In genomic region chr12:117805576-117805975, GRCm38 (mm10) we compare ENCODE assay signal across 13 mouse cellular contexts. TPM values are rescaled to one million over a fixed set of nuclear protein-coding genes. Genes with fewer than 3 reads are reported as not detected.
A peak's percentile ranks its signal among the peaks of the same experiment; 100 is the strongest.
DNase-seq lines count a peak whose midpoint lies in the region; ATAC-seq lines count a peak whose summit lies in the region.
"Had no signal": no experiment of that assay in that cellular context is flagged by ENCODE, and none has a peak within 500 bp of the region (broad histone marks: within the 10 kb centered on the region; RNA-seq: fewer than 3 reads in every experiment).

No protein-coding gene starts in this region.

- no peak overlapping the region for H3K4me3 ChIP-seq in neural tube, embryonic 11.5 days (ENCODE audit: low read depth, low read length)
- peak overlapping the region; percentile 29 for H3K4me3 ChIP-seq in forebrain, embryonic 16.5 days (replicated peaks; ENCODE audit: low read length)
- no peak overlapping the region; the same call in 1 of the 2 replicates for H3K4me3 ChIP-seq in midbrain, embryonic 15.5 days
- H3K4me3 ChIP-seq in liver, embryonic 11.5 days (ENCODE audit: low read depth, low read length) = no peak overlapping the region
- H3K4me3 ChIP-seq: liver, embryonic 12.5 days had no signal

- no peak for ATAC-seq in neural tube, embryonic 11.5 days (ENCODE audit: insufficient read depth, low FRiP score, low TSS enrichment)
- ATAC-seq in forebrain, embryonic 16.5 days = peak; percentile 3; the same call in 1 of the 2 replicates
- no peak for ATAC-seq in midbrain, embryonic 15.5 days (replicated peaks)
- no peak for ATAC-seq in liver, embryonic 11.5 days (replicated peaks; ENCODE audit: low FRiP score)
- ATAC-seq: liver, embryonic 12.5 days had no signal

- H3K4me1 ChIP-seq in neural tube, embryonic 11.5 days (ENCODE audit: control insufficient read depth, insufficient read depth, low read length) = peaks cover 21% of the 10 kb centered on the region; the same call in 1 of the 2 replicates
- peaks cover 43% of the 10 kb centered on the region for H3K4me1 ChIP-seq in forebrain, embryonic 16.5 days (replicated peaks; ENCODE audit: control insufficient read depth, insufficient read depth, low read length)
- peaks cover 46% of the 10 kb centered on the region for H3K4me1 ChIP-seq in midbrain, embryonic 15.5 days
- H3K4me1 ChIP-seq in liver, embryonic 11.5 days (replicated peaks; ENCODE audit: control insufficient read depth, insufficient read depth, low read length) = no peaks in the 10 kb centered on the region

- no peak overlapping the region for H3K27ac ChIP-seq in neural tube, embryonic 11.5 days (ENCODE audit: low read depth, low read length)
- no peak overlapping the region for H3K27ac ChIP-seq in forebrain, embryonic 16.5 days (ENCODE audit: low read length)
- no peak overlapping the region for H3K27ac ChIP-seq in midbrain, embryonic 15.5 days
- H3K27ac ChIP-seq in liver, embryonic 11.5 days (ENCODE audit: low read depth, low read length) = no peak overlapping the region
- H3K27ac ChIP-seq: liver, embryonic 12.5 days had no signal

- H3K4me2 ChIP-seq in neural tube, embryonic 11.5 days (ENCODE audit: low read depth) = peak overlapping the region; percentile 25; the same call in 1 of the 2 replicates
- peak overlapping the region; percentile 51 for H3K4me2 ChIP-seq in forebrain, embryonic 16.5 days (ENCODE audit: low read length)
- peak overlapping the region; percentile 41 for H3K4me2 ChIP-seq in midbrain, embryonic 15.5 days
- H3K4me2 ChIP-seq in liver, embryonic 11.5 days = no peak overlapping the region
- H3K4me2 ChIP-seq: liver, embryonic 12.5 days had no signal

- WGBS in neural tube, embryonic 11.5 days = 66% methylated on average over 4 of the region's 4 CpGs
- WGBS in forebrain, embryonic 16.5 days = 37% methylated on average over 4 of the region's 4 CpGs
- 64% methylated on average over 4 of the region's 4 CpGs for WGBS in midbrain, embryonic 15.5 days
- 75% methylated on average over 4 of the region's 4 CpGs for WGBS in liver, embryonic 11.5 days

- no peaks in the 10 kb centered on the region for H3K9me3 ChIP-seq in neural tube, embryonic 11.5 days (ENCODE audit: control insufficient read depth, low read length)
- H3K9me3 ChIP-seq in forebrain, embryonic 16.5 days (ENCODE audit: control insufficient read depth, low read length) = no peaks in the 10 kb centered on the region
- H3K9me3 ChIP-seq in midbrain, embryonic 15.5 days = no peaks in the 10 kb centered on the region
- H3K9me3 ChIP-seq in liver, embryonic 11.5 days (ENCODE audit: control insufficient read depth, low read length) = no peaks in the 10 kb centered on the region
- H3K9me3 ChIP-seq: liver, embryonic 12.5 days had no signal

- no peaks in the 10 kb centered on the region for H3K36me3 ChIP-seq in neural tube, embryonic 11.5 days (ENCODE audit: control insufficient read depth, insufficient read depth, low read length)
- H3K36me3 ChIP-seq in forebrain, embryonic 16.5 days (ENCODE audit: control insufficient read depth, insufficient read depth) = no peaks in the 10 kb centered on the region
- no peaks in the 10 kb centered on the region for H3K36me3 ChIP-seq in midbrain, embryonic 15.5 days (replicated peaks)
- H3K36me3 ChIP-seq in liver, embryonic 11.5 days (ENCODE audit: control insufficient read depth, insufficient read depth, low read length) = no peaks in the 10 kb centered on the region
- H3K36me3 ChIP-seq: G1E; liver, embryonic 12.5 days had no signal

- H3K27me3 ChIP-seq in neural tube, embryonic 11.5 days (ENCODE audit: control insufficient read depth, insufficient read depth, low read length) = peaks cover 19% of the 10 kb centered on the region
- peaks cover 23% of the 10 kb centered on the region; the same call in 1 of the 2 replicates for H3K27me3 ChIP-seq in forebrain, embryonic 16.5 days (replicated peaks; ENCODE audit: control insufficient read depth, insufficient read depth, low read length)
- peaks cover 13% of the 10 kb centered on the region for H3K27me3 ChIP-seq in midbrain, embryonic 15.5 days (replicated peaks)
- H3K27me3 ChIP-seq in liver, embryonic 11.5 days (replicated peaks; ENCODE audit: control insufficient read depth, insufficient read depth, low read length) = no peaks in the 10 kb centered on the region; the same call in 1 of the 2 replicates

- no peak for DNase-seq in neural tube, embryonic 11.5 days (ENCODE audit: low spot score)
- DNase-seq in neural tube, embryonic 10.5 days (ENCODE audit: extremely low spot score, low spot score) = no peak
- peak; percentile 58 for DNase-seq in telencephalon, adult 2 months (ENCODE audit: low read depth, low spot score)
- DNase-seq in liver, embryonic 11.5 days (ENCODE audit: low spot score) = no peak
- DNase-seq in kidney, postnatal 10 days = no peak
- DNase-seq in thymus, postnatal 10 days (ENCODE audit: low spot score in 2 of 2) = no peak
- DNase-seq: adrenal gland, adult 8-10 months; cerebellum, adult 8-10 months; kidney, adult 9 months had no signal

- H3K9ac ChIP-seq in neural tube, embryonic 11.5 days (ENCODE audit: low read length) = no peak overlapping the region
- H3K9ac ChIP-seq in forebrain, embryonic 16.5 days (replicated peaks; ENCODE audit: low read depth, low read length) = no peak overlapping the region
- no peak overlapping the region for H3K9ac ChIP-seq in midbrain, embryonic 15.5 days
- no peak overlapping the region for H3K9ac ChIP-seq in liver, embryonic 11.5 days (ENCODE audit: low read depth, low read length)
- H3K9ac ChIP-seq: liver, embryonic 12.5 days had no signal

RNA-seq across cellular contexts. Expression of gene Cdca7l, which starts 1.5 kb away (rescaled TPM):
- 21.4 and 22.4 TPM in 2 replicates for polyA plus RNA-seq in neural tube, embryonic 11.5 days (2014; fragmentation: Nextera tagmentation; extraction: Ambion mirVana)
- 9.0 and 9.6 TPM in 2 replicates for polyA plus RNA-seq in forebrain, embryonic 16.5 days (2015; fragmentation: Nextera tagmentation; extraction: Ambion mirVana)
- polyA plus RNA-seq in midbrain, embryonic 15.5 days (2015; fragmentation: Nextera tagmentation; extraction: Ambion mirVana) = 3.4 and 4.1 TPM in 2 replicates
- 48.3 and 54.9 TPM in 2 replicates for polyA plus RNA-seq in liver, embryonic 11.5 days (2014; fragmentation: Nextera tagmentation; extraction: Ambion mirVana)
